Mouse (Mus musculus) layer of hippocampus, postnatal 36 days (tissue): ENCODE data around the gene Tmem120b. TPM values are rescaled to one million over a fixed set of nuclear protein-coding genes. Genes with fewer than 3 reads are reported as not detected.

Experiments used
- DNase-seq, 2 experiments: peaks; one replicate each; pipeline ENCODE4 v3.0.0; 2022
- total RNA-seq, 2 experiments: library from RNA; stranded (reverse); gene quantifications; 2 replicates each; pipeline ENCODE4 v1.2.3; 2021

The Tmem120b gene
- total RNA-seq, 2 experiments from 2014 or later: 16.3 to 19.9 TPM

- no peak for DNase-seq
Observed at GRCm38 (mm10) chr5:123129170-123129757, 61.0 kb downstream of the Tmem120b start.

DNA sequence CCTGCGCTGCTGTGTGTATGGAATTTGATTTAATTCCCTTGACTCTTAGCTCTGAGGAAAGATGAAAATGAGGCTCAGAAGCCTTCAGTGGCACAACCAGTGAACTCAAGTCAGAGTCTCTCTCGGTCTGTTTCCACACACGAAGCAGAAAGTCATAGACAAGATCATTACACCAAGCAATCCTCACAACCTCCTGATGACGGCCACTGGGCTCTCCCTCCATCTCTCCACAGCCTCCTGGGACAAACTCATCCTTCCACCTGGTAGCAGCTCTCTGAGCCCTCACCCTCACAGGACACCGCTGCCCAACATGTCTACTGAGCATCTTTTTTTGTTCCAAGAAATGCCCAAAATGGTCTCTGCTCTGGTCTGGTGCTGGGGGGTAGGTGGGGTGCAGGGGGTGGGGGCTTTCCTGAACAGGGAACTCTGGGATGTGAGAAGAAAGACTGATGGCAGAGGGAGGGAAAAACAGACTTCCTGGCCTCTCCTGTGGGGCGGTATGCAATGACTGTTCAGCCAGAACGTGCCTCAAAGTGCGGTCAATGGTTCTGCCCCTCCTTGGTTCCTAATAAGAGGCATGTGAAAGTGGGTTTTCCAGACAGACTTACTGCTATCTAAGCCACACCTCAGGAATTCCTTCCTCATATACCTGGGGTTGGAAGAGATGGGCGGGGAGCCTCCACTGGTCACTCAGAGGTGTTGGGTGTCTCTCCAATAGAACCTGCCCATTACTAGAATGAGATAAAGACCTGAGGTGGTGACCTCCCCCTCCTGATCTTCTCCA lies 62.0 kb downstream of the Tmem120b start:
- no peak for DNase-seq

- DNase-seq: no peak
Observed at GRCm38 (mm10) chr5:123130814-123131148, 62.6 kb downstream of the Tmem120b start.

DNA sequence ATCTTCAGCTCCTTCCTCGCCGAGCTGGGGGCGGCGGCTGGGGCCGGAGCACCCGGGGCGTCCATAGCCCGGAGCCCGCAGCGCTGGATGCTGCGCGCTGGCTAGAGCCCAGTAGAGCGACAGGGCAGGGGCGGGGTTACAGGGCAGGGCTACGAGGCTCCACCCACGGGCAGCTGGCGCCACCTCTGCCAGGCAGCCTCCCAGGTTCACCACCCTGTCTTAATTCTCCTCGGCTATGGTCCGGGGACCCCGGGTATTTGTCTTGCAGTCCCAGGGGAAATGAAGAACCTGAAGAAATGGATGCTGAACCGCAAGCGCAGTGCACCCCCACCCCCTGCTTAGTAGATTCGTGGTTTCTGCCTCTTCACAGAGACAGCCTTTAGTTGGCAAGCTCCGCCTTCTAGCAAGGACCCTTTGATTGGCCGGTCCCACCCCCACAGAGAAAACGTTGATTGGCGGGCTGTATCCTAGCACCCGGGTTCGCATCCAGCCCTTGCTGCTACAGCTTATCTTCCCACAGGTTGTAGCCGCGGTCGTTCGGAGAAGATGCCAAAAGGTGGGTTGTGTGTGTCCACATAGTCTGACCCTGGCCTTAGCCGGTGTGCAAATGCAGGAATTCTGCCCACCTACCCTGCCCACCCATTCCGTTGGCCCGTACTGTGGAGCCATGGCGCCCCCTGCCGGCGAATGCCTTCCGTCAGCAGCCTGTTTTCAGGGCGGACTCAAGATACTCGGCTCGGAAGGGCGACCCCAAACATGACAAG lies 64.3 kb downstream of the Tmem120b start, which contains the start of gene Rhof:
Gene Rhof, minus strand, starts transcription at position 385 of the 764 bp plus-strand sequence.
- peak; percentile 86 to 89 for DNase-seq

GRCm38 (mm10) chr5:123133083-123133783 lies 65.0 kb downstream of the Tmem120b start:
- DNase-seq: peak; percentile 88 to 90

GRCm38 (mm10) chr5:123133784-123134143 lies 65.5 kb downstream of the Tmem120b start:
- DNase-seq: no peak

- DNase-seq: no peak
Observed at GRCm38 (mm10) chr5:123134186-123134874, 66.1 kb downstream of the Tmem120b start.

GRCm38 (mm10) chr5:123134875-123135382 lies 66.7 kb downstream of the Tmem120b start:
- no peak for DNase-seq

DNA sequence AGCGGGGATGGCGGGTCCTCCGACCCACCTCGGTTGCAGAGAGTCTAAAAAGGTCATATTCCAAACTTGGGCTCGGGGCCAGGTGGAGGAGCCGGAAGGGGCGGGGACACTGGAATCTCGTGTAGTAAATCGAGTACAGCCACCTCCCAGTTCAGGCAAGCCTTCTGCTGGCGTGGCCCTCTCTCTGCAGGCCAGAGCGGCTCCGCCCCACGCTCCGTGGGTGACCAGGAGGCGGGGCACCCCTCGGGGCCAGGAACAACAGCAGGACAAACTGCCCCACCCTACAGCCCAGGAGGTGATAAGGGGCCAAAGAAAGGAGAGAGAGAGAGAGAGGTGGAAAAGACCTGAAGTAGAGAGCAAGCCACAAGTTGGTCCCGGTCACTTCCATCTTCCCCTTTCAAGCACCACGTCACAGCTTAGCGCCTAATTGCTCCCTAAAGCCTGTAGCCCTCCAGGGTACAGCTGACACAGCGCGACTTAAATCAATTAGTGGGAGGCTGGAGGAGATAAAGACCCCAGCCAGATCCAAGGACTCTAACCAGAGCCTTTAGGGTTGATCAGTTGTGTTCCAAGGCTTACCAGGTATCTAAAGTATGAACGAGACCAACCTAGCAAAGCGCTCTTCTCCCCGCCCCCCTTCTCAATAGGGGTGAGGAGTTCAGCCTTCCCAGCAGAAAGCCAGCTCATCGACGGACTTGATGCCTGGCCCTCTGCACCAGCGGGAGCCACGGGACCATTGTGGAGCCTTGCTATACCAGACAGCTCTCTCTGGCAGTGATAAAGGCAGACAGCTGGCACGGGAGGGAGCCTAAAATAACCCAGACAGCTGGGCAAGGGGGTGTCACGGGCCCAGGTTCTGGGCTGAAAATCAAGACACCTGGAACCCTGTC lies 67.5 kb downstream of the Tmem120b start:
- DNase-seq: peak in 1 of 2 experiments; percentile 55

DNA sequence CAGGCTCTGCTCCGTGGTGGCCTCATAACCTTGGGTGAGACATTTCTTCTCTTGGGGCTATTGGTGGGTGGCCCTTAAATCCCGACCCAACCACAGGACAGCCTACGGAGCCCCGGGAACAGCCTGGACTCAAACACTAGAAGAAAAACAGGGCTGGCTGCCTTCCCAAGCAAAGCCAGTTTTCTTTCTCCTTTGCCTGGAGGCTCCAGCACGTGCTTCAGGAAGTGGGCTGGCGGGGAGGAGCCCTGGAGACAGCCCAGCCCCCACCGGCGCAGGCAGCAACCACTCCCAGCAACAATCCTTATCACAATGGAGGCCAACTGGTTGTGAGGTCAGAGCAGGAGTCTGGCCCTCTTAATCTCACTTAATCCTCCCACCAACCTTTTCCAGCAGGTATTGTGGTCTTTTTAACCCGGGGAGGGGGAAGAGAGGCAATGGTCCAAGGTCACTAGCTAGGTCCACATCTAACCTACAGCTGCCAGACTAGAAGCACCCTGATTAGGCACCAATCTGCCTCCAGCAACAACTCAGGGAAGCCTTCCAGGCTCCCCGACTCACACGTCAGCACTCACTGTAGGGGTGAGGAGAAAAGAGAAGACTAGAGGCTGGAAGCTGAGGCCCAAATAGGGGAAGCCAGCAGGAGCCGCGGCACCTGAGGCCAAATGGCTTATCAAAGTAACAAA lies 68.3 kb downstream of the Tmem120b start:
- peak; percentile 77 to 78 for DNase-seq

DNA sequence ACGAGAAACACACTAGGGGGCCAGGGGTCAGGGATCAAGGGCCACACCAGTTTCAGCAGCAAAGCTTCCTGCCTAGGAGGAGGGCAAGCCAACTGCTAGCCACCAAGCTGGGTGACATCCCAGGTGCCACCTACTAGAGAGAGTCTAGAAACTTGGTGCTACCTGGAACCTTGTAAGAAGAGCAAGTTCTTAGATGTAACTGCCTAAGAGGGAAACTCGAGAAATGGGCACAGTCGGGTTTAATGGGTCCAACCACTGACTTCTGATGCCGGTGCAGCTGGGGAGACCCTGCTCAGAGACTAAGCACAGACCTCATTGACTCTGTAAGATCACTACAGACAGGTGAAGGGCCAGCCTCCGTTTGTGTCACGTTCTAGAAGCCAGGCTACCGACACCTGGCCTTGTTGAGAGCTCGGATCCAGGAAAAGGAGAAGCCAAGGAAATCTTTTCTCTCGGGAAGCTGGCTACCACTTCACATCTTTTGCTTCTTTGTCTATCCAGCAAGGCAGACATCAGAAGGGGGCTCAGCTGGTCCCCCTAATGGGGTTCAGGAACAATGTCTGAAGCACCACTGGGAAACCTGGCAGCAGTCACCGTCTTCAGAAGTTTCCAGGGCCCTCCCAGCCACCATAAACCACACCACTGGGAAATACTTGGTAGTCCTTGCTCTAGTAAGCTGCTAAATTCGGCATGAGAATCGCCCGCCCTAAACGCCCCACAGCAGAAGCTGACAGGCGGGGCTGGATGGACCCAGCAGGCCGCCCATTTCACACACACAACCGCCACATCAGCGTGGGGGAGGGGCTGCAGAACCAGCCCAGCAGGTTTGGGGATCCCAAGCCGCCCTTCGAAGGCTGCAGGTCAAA lies 69.1 kb downstream of the Tmem120b start:
- DNase-seq: no peak

DNA sequence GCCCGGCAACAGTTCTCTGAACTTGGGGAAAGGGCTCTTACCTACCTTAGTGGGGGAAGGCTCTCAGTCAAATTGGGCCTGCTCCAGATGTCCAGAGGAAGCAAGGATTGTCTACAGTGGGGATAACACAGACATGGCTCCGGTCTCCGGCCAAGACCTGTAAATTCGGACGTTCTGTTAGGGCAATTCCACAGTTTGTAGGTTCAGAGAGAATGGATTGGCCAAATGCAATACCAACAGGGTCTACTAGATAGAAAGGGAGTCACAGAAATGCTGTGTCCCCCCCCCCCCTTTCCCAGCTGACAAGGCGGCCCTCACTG lies 69.7 kb downstream of the Tmem120b start:
- no peak for DNase-seq

DNA sequence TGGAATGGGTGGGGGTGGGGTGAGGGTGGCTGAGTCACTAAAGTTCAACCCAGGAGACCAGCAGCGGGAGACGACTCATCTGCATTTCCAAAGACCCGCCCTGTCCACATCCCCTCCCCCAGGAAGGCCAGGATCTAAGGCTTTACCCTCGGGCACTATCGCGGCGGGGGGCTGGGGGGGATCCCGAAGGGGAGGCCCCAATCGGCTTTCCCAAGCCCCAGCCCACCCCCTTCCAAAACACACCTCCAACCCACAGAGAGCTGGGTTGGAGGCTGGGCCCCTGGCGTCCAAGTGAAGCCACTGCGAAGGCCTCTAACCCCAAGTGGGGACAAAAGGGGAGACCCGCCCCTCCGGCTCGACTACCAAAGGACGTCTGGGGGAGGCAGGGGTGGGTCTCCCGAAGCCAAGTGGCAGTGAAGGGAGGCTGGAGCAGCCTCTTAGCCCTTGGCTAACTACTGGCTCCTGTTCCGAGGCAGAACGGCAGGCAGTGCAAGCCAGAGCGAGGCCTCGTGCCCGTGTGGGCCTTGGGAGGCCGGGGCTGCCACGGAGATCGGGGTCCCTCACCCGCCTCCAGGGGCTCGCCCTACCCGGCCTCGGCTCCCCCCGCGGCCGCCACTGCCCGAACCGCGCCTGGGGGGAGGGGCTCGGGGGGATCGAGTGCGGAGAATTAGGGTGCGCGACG lies 70.2 kb downstream of the Tmem120b start:
- peak in 1 of 2 experiments; percentile 50 for DNase-seq

DNA sequence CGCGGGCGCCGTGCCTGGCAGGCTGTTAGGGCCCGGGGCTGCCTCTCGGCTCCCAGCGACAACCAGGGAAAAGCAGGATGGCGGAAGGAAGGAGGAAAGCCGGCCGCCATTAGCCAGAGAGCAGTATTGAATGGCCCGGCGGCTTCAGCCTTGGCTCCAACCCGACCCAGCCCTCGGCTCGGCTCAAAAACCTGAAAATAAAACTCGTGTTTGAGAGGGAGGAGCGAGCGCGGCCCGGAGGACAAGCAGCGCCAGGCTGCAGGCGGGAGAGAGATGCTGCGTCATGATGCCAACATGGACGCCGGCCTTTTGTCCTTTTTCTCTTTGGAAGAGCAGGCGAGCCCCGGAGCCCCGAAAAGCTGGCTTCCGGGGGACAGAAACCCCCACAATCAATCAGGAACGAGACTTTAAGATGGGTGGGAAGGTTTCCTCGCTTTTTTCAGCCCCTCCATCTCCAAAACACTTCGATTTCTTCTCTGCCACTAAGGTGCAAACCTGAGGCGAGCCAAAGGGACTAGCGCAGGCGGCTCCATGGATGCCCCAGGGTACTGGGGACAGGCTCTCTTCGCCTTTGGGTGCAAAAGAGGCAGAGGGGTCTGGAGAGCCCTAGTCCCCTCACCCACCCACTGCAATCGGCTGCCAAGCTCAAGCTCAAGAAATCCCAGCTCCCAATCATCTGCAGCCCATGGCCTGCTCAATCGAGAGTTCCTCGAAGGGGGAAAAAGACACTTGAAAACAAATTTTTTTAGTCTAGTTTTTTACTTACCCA lies 70.9 kb downstream of the Tmem120b start:
- DNase-seq: peak; percentile 84

GRCm38 (mm10) chr5:123139722-123140627 lies 71.8 kb downstream of the Tmem120b start:
- DNase-seq: no peak

- DNase-seq: peak; percentile 92 to 93
Observed at GRCm38 (mm10) chr5:123140694-123141554, 72.7 kb downstream of the Tmem120b start.
